Mouse (Mus musculus): ENCODE measurements around the gene Dph7.

The Dph7 gene

DNA sequence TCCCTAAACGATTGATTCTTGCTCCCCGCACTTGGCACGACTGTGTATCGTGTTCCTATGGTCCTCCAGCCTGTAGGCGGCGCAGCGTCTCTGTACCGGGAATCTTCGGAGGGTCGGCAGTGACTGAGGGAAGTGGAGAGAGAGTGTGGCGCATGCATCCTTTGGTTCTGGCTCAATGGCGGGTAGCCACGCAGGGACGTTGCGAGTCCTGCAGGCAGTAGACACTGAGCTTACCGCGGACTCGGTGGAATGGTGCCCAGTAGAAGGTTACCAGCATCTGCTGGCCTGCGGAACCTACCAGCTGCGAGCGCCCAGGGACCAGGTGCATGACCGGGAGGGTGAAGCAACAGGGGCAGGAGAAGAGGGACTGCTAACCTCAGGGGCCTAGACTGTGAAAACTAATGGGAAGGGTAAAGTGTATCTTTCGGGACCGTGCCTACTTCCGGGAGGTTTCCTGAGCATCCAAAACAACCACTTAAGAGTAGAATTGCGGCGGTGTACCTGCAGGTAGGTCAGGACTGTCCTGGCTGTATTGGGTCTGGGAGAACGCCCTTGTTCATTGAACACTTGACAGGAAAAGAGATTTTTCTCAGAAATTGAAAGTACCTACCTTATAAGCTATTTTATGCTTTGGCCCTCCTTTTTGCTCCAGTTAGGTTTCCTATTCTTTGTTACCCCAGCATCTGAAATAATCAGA is at the start of gene Dph7:
Dph7 (plus strand) TSS at position 97 of the 697 bp plus-strand sequence.
- in situ Hi-C loops (cut with MboI; ENCODE audit: unreplicated experiment in 2 of 2) = no loop called here

DNA sequence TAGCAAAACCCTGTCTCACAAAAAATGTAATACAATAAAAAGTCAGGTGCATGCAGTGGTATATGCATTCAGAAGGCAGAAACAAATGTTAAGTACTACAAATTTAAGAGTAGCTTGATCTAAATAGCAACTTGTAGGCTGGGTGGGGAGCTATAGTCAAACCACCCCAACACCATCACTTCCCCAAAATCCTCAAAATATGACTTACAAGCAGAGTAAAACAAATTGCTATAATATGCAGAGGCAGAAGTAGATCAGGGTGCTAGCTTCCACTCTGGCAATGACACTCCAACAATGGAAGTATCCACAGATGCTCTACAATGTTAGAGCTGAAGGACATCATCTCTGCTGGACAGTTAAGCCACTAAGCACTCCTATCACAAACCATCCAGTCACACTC is 49.6 kb upstream of the Dph7 start:
- in situ Hi-C loops (cut with MboI; ENCODE audit: unreplicated experiment in 2 of 2) = no loop called here

DNA sequence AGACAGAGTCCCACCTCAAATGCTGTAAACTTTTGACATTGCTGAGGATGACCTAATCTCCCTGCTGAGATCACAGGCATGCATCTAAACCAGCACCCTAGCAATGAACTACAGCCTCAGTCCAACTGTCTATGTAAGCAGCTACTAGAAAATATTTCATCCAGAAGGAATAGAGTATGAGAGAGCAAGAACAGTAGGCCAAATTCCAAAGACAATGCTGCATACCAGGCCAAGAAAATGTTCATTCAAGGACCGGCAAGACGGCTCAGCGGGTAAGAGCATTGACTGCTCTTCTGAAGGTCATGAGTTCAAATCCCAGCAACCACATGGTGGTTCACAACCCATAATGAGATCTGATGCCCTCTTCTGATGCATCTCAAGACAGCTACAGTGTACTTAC is 47.4 kb upstream of the Dph7 start:
- in situ Hi-C loops (cut with MboI; ENCODE audit: unreplicated experiment in 2 of 2) = no loop called here

DNA sequence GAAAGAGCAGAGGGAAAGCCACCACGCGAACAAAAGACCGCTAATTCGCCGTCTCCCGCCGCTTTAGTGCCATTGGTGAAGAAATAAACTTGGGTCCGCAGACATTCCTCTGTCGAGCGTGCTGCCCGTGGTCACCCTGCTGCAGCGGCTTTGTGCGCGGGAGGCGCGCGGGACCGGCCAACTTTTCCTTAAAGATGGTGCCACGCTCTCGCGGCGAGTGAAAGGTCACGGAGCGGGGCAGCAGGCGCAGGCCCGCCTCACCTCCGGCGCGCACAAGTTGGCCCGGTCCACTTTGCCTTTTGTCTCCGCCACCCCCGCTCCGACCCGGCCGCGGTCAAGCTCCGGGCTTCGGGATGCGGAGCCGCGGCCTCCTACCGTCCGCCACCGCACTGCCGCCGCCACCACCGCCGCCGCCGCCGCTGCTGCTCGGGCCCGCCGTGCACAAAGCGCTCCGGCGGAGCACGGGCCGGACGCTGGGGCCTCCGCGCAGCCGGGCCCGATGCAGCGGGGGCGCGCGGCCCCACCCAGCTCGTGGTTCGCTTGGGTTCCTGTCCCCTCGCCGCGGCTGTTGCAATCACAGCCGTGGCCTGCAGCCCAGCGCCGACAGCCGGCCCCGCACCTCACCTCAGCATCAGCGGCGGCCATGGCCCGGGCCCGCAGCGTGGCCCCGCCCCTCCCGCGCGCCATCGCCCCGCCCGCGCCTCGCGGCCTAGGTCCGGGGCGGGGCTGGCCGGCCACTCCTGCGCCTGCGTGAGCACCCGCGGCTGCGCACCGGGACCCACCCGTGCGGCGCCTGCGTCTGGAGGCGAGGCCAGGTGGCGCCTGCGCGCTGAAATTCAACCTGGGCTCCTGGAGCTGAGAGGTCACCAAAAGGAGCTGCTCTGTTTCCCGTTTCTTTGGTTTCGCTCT is 43.0 kb upstream of the Dph7 start, which contains the start of gene Ehmt1:
Ehmt1 (minus strand) TSS at position 685 of the 909 bp plus-strand sequence.
- in situ Hi-C loops (cut with MboI; ENCODE audit: unreplicated experiment in 2 of 2) = no loop called here

DNA sequence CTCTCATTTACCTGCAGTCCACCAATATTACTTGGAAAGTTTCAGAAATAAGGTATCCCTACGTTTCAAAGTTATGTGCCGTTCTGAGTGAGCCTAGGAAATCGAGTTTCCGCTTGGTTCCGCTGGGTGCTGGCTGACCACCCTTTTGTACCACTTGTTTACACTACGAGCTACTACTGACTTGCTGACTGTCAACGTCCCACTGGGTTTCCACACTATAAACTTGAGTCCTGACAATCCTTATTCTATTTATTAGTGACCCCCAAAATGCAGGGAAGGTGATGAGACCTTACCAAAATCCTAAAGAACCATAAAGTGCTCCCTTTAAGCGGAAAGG is 42.4 kb upstream of the Dph7 start:
- in situ Hi-C loops (cut with MboI; ENCODE audit: unreplicated experiment in 2 of 2) = no loop called here

DNA sequence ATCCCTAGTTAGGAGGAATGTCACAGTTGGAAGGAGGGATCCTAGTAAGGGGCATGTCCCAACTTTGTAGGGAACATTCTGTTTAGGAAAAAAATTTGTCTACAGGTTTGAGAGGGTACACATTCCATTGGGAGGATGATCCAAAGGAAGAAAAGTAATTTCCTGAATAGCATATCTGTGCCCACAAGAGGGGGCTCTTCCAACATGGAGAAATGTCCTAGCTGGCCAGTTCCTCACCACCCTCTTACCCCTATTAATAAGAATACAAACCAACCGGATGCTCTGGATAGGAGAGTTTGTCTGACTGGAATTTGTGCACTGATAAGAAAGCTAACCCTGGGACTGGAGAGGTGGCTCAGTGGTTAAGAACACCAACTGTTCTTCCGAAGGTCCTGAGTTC is 38.6 kb upstream of the Dph7 start:
- in situ Hi-C loops (cut with MboI; ENCODE audit: unreplicated experiment in 2 of 2) = no loop called here

DNA sequence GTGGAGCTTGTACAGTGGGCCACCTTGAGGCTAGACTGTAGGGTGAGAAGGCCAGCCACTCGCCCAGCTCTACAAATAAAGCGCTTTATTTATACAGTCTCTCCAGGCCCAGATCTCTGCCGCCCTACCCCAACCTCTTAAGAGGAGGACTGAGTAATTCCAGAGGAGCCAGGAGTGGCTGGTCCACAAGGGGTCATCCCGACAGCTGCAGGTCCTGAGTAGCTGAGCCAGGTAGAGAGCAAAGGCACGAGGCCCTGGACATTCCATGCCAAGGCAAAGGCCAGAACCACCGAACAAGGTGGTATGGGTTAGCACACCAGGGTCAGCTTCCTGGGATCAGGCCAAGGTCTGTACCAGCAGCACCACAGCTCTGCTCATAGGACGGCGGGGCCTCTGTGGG is 36.9 kb upstream of the Dph7 start:
- in situ Hi-C loops (cut with MboI; ENCODE audit: unreplicated experiment in 2 of 2) = no loop called here

DNA sequence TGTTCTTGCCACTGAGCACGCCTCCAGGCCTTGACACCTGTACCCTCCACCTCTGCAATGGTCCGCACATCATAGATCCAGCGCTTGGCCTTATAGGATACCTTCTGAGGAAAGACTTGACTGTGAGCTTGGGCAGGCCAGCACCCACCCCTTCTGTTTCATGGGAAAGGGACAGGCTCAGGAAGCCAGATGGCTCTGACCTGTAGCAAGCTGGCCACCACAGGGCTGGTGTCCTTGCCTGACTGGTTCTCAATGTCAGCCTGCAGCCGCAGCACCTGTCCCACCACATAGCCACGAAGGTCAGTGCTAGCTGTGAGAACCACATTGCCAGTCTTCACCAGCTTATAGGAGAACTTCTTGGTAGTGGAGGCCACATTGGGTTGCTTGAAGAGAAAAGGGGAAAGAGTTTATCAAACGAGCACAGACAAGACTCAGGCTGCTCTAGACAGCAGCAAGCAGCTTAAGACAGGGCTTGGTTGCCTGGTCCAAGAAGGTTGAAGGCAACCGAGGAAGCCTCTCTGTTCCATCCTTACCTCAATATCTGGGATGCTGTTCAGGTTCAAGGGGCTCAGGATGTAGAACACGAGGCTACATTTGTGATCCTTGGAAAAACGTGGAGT is 35.7 kb upstream of the Dph7 start:
- in situ Hi-C loops (cut with MboI; ENCODE audit: unreplicated experiment in 2 of 2) = no loop called here

DNA sequence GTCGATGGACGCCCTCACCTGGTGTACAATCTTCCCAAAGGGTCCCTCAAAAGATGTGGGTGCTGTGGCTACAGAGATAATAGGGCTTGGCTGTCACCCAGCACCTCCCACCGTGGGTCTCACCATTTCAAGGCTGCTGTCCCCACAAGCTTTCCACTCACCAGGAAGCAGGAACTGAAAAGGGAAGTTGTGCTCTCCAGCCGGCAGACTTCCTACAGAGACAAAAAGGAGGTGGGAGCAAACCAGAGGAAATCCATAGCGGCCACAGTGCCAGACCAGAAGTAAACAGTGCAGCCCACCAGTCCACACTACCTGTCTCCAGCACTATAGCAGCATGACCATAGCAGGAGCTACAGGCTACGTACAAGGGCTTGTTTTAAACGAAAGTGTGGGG is 35.2 kb upstream of the Dph7 start:
- in situ Hi-C loops (cut with MboI; ENCODE audit: unreplicated experiment in 2 of 2) = no loop called here

DNA sequence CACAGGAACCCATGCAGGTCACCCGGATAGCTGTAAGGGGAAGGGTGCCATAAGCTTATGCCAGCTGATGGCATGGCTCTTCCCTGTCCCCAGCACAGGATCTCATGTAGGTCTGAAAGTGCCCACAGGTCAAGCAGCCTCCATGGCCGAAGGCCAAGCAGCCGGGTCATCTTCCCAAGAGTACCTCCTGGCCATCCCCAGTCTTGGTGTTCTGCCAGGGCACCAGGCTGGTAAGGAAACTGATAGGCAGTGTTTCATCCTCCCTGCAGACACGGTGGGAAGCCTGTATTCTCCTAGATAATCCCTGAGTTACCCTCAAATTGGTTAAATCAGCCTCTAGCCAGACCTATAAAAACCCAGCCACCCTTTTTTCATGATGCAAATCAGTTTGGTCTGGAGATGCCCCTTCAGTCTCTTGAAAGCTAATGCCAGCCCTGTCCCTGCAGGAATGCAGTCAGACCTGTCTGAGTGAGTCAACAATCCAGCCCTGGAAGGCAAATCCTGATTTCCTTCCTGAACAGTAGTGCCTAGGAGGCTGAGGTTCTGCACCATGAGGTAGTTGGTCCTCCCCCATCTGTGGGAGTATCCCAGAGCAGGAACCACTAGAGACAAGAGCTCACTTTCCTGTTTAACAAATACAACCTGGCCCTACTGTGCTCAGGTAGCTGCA is 34.3 kb upstream of the Dph7 start:
- in situ Hi-C loops (cut with MboI; ENCODE audit: unreplicated experiment in 2 of 2) = no loop called here

DNA sequence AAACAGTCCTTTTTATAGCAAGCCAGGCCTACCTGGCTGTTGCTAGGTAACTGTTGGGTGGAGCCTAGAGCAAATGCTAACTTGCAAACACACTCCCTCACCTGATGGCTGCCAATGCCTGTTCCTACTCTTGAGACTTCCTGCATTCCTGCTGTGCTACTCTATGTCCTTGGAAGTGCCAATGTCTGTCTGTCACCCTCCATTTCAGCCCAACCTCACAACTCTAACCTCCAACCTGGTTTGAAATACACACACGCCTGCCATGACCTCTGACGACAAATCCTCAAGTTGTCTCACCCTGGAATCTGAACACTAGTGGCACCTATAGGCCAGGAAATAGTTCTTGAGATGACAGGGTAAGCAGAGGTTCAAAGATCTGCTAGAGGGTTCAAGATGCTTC is 33.1 kb upstream of the Dph7 start:
- in situ Hi-C loops (cut with MboI; ENCODE audit: unreplicated experiment in 2 of 2) = no loop called here

DNA sequence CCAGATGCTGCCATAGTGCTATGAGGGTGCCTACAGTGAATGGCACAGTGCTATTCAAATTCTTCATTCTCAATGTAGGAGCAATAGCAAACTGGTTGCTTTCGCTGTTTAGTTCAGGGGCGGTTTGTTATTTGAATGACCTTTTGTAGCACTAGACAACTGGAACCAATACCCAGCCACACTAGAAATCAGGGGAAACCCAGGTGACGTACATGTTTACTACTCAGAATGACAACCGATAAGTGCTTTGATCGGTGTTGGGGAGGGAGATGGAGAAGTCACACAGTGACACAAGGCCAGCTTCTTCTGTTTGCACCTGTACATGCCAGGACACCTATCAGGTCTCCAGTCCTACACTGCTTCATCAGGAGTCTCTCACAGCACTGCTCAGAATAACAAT is 32.6 kb upstream of the Dph7 start:
- in situ Hi-C loops (cut with MboI; ENCODE audit: unreplicated experiment in 2 of 2) = no loop called here

DNA sequence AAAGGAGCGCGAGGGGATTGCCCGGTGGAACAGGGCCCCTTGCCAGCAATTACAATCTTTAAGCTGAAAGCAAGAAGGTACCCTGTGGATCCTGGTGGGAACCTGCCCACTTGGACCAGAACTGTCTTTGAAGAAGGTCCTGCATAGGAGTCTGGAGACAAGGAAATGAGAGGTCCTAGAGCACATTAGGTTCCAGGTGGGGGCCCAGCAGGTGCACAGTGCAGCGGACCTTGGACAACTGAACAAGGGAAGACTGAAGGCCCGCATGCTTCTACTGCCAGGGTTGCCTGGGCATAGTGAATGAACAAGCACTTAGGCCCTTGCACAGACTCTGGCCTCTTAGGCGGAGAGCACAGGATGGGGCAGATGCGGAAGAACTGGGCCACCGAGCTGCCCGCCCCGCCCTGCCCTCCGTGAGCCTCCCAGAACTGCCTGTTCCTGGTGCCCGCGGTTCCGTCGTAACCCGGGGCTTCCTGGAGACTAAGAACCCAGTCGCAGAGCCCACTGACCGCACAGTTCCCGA is 27.7 kb upstream of the Dph7 start:
- in situ Hi-C loops (cut with MboI; ENCODE audit: unreplicated experiment in 2 of 2) = no loop called here

DNA sequence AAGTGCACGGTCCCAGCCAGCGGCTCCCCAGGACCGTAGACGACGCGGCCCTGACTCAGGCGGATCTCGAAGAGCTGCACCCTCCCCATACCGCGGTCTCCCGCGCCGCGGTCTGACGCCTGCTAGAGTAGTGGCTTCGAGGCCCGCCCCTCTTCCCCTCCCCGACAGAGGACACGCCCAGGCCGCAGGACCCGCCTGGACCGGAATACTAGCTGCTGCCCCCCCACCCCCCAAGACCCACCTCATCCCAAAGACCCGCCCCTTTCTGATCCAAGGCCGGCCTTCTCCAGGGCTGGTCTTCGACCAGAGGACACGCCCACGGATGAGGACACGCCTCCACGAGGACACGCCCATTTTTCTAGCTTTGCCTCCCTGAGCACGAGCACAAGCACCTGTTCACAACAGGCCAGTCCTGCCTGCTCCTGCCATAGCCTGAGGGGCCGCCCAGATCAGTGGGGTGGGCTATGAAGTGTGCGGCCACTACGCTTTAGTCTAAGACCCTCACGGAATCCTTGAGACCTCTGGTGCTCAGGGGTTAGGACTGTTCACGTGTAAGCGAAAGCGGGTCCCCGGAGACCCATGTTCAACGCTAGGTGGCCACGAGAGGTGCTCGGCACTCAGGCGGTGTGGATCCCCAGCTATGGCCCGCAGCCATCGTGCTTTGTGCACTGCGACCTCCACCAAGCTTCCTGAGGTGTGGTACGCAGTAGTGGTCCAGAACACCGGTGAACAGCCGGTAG is 27.0 kb upstream of the Dph7 start, which contains the start of gene Arrdc1:
Arrdc1 (minus strand) TSS at position 196 of the 740 bp plus-strand sequence.
- in situ Hi-C loops (cut with MboI; ENCODE audit: unreplicated experiment in 2 of 2) = no loop called here

DNA sequence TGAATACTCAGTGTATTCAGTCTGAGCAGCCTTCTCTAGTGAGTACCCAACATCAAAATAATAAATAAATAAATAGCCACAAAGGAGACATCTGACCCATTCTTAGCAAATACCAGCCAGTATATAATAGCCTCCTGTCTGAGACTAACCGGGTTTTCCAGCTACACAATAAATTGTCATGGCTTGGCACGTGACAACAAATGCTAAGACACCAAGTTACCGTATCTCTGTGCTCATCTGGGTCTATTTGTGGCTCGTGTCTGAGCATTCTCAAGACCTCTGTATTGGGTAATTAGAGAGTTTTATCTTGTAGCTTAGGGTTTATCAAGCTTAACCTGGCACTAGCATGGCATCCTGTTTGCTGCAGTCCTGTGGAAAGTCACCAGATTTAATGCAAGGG is 20.1 kb upstream of the Dph7 start:
- in situ Hi-C loops (cut with MboI; ENCODE audit: unreplicated experiment in 2 of 2) = loop anchor here in 1 of 2 experiments (10.0 kb wide), 1 partner anchor 87 kb away; no protein-coding TSS in a partner anchor

DNA sequence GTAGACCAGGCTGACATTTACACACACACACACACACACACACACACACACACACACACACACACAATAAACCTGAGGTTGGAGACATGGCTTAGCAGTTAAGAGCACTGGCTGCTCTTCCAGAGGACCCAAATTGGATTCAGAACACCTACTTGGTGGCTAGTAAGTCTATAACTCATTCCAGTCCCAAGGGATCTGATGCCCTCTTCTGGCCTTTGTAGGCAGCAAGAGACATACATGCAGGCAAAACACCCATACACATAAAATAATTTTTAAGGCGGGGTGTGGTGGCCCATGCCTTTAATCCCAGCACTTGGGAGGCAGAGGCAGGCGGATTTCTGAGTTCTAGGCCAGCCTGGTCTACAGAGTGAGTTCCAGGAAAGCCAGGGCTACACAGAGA is 17.9 kb upstream of the Dph7 start:
- in situ Hi-C loops (cut with MboI; ENCODE audit: unreplicated experiment in 2 of 2) = loop anchor here in 1 of 2 experiments (10.0 kb wide), 1 partner anchor 90 kb away; no protein-coding TSS in a partner anchor

DNA sequence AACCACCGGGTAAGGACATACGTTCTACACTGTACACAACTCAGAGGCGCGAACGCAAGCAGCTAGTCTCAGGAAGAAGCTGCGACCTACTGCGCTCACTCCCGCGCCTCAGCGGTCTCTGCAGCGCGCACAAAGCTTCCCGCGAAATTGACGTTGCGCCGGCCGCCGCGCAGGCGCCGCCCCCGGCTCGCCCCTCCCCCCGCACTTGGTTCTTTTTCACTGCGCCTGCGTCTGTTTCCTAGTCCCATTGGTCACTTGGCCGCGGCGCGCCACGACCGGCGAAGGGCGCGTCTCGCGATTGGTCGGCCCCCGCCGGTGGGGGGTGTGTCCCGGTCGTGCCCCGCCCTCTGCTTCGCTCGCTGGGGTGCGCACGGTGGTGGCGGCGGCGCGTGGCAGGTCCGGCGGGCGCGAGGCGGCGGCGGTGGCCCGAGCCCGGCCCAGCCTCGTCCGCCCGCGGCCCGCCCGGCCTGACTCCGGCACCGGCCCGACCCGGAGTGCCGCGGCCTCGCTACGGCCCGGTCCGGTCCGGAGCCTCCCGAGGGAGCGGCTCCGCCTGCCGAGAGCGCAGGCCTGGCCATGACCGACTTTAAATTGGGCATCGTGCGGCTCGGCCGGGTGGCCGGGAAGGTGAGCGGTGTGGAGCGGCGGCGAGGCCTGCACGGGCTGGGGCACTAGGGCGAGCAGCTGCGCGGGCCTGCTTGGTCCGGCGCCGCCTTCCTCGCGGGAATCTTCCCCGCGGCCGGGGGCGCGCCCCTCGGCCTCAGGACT is 12.6 kb upstream of the Dph7 start, which contains the start of gene Zmynd19:
Zmynd19 (plus strand) TSS at position 372 of the 768 bp plus-strand sequence.
- in situ Hi-C loops (cut with MboI; ENCODE audit: unreplicated experiment in 2 of 2) = loop anchor here (5.0 to 10.0 kb wide), 3 partner anchors 95 to 542 kb away; no protein-coding TSS in a partner anchor

DNA sequence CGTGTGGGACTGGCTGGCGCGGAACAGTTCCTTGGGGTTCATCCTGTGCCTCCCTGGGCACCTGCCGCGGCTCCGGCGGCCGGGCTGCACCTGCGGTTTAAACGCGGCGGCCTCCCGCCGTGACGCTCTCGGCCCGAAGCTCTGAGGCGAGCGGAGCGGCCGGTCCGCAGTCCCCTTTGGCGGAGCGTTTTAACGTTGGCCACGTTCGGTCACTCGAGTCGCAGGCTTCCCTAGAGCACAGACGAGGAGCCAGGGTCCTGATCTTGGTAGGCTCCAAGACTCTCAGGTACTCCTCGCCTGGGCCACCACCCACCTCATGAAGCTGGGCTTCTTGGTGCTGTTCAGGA is 12.0 kb upstream of the Dph7 start:
- in situ Hi-C loops (cut with MboI; ENCODE audit: unreplicated experiment in 2 of 2) = no loop called here

DNA sequence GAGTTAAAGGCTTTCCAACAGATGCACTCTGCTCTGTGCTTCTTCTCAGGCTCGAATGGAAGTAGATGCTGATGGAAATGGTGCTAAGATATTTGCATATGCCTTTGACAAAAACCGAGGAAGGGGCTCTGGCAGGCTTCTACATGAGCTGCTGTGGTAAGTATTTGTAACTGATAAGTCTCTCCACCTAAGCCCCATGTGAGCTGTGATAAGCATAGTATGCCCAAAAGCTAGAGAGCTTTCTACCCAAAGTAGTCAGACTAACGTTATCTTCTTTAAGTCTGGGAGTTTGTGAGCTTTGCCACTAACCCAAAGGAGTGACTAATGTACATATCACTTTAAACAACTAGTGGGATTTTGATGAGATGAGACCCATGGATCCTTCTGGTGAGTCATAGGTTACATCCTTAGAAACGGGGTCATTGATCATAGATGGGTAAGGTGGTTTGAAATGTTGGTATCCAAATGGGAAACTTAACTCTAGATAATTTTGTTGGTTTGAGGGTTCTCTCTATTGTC is 9.6 kb upstream of the Dph7 start:
- in situ Hi-C loops (cut with MboI; ENCODE audit: unreplicated experiment in 2 of 2) = no loop called here
